Comparison of ENCODE assay signal across 30 mouse cellular contexts in the genomic region with DNA sequence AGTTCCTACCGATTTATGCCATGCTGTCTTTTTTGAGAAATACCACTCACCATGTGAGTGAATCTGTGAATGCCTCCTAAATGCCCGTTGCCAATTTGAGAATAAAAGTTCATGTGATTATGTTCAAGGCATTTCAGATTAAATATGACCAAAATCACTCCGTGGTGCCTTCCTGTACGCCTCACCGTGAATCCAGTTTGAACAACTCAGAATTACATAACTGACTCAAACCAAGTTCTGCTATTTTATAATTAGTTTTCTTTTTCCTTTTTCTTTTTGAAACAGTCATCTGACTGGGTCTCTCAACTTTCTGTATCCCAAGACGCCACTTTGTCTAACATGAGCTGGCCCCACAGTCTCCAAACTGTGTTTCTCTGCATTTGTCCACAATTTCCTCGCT. TPM values are rescaled to one million over a fixed set of nuclear protein-coding genes. Genes with fewer than 3 reads are reported as not detected.
DNase-seq lines count a peak whose midpoint lies in the region; ATAC-seq and TF ChIP-seq lines count a peak whose summit lies in the region.
"Had no signal": no experiment of that assay in that cellular context is flagged by ENCODE, and none has a peak within 500 bp of the region (broad histone marks: within the 10 kb centered on the region; RNA-seq: fewer than 3 reads in every experiment).

No protein-coding gene starts in this region.

- H3K4me3 ChIP-seq in bone marrow macrophage, adult 2 months (ENCODE audit: insufficient read depth, low read length), result no peak overlapping the region
- no peak overlapping the region for H3K4me3 ChIP-seq in brown adipose tissue, adult 24 weeks (ENCODE audit: insufficient read depth, low read depth, low read length)
- H3K4me3 ChIP-seq in kidney, embryonic 14.5 days (ENCODE audit: low read length), result no peak overlapping the region
- H3K4me3 ChIP-seq: embryonic facial prominence, embryonic 10.5 days; embryonic facial prominence, embryonic 13.5 days; erythroblast, embryonic 14.5 days; forebrain, embryonic 13.5 days had no signal

- H3K27me3 ChIP-seq in kidney, embryonic 14.5 days (ENCODE audit: control insufficient read depth, insufficient read depth, low read length), result no peaks in the 10 kb centered on the region
- H3K27me3 ChIP-seq: embryonic facial prominence, embryonic 13.5 days; forebrain, embryonic 13.5 days had no signal

- peak overlapping the region; percentile 88 for H3K27ac ChIP-seq in bone marrow macrophage, adult 2 months (ENCODE audit: insufficient read depth, low read depth, low read length)
- peak overlapping the region; percentile 11; the same call in 1 of the 2 replicates for H3K27ac ChIP-seq in brown adipose tissue, adult 24 weeks (replicated peaks; ENCODE audit: low read depth, low read length)
- no peak overlapping the region for H3K27ac ChIP-seq in kidney, embryonic 14.5 days (ENCODE audit: low read depth, low read length)
- H3K27ac ChIP-seq: embryonic facial prominence, embryonic 10.5 days; embryonic facial prominence, embryonic 13.5 days; forebrain, embryonic 13.5 days; hindbrain, embryonic 14.5 days; hindbrain, postnatal 0 days had no signal

- no peak overlapping the region for H3K4me2 ChIP-seq in kidney, embryonic 14.5 days (replicated peaks; ENCODE audit: low read depth, low read length)
- H3K4me2 ChIP-seq: embryonic facial prominence, embryonic 13.5 days; forebrain, embryonic 13.5 days; heart, embryonic 11.5 days; hindbrain, embryonic 14.5 days had no signal

- no peaks in the 10 kb centered on the region for H3K9me3 ChIP-seq in kidney, embryonic 14.5 days (ENCODE audit: control insufficient read depth, low read length)
- H3K9me3 ChIP-seq: embryonic facial prominence, embryonic 10.5 days; embryonic facial prominence, embryonic 13.5 days; forebrain, embryonic 13.5 days had no signal

- no peak overlapping the region for H3K9ac ChIP-seq in kidney, embryonic 14.5 days (ENCODE audit: low read depth, low read length)
- H3K9ac ChIP-seq: embryonic facial prominence, embryonic 13.5 days; forebrain, embryonic 13.5 days; hindbrain, embryonic 14.5 days had no signal

- peak; percentile 45 to 51; a peak in 1 of 4 replicates for ATAC-seq in hematopoietic stem cell, adult 5-6 weeks (replicated peaks in 1 of 2; ENCODE audit: insufficient read depth in 1 of 2, low FRiP score in 2 of 2, low TSS enrichment in 1 of 2, low read depth in 1 of 2, poor library complexity in 2 of 2, severe bottlenecking in 2 of 2)
- ATAC-seq in megakaryocyte progenitor cell, adult 5-6 weeks (replicated peaks; ENCODE audit: poor library complexity), result peak; percentile 56
- no peak for ATAC-seq in kidney, embryonic 14.5 days (ENCODE audit: low FRiP score, low TSS enrichment)
- ATAC-seq: CD4-positive, CD25-positive, alpha-beta regulatory T cell, adult 4 months; forebrain, embryonic 13.5 days; forebrain, embryonic 16.5 days; hindbrain, postnatal 0 days; inflammation-experienced regulatory T-cells, adult 6 months had no signal

- TF ChIP-seq POLR2A in bone marrow macrophage, adult 2 months (IDR thresholded peaks at IDR 0.05; ENCODE audit: borderline replicate concordance, low read depth, low read length), result no peak

- intact Hi-C loops in heart, postnatal 25 days (cut with DNase I), result no loop called here

- H3K36me3 ChIP-seq in kidney, embryonic 14.5 days (ENCODE audit: control insufficient read depth, insufficient read depth, low read length), result no peaks in the 10 kb centered on the region
- H3K36me3 ChIP-seq: embryonic facial prominence, embryonic 10.5 days; embryonic facial prominence, embryonic 13.5 days had no signal

- peaks cover 20% of the 10 kb centered on the region for H3K4me1 ChIP-seq in bone marrow macrophage, adult 2 months (ENCODE audit: control insufficient read depth, insufficient read depth, low read length)
- H3K4me1 ChIP-seq in brown adipose tissue, adult 24 weeks (ENCODE audit: control insufficient read depth, insufficient read depth, insufficient read length, low read length), result no peaks in the 10 kb centered on the region
- H3K4me1 ChIP-seq in kidney, embryonic 14.5 days (ENCODE audit: control insufficient read depth, insufficient read depth, low read length), result no peaks in the 10 kb centered on the region
- H3K4me1 ChIP-seq: embryonic facial prominence, embryonic 10.5 days; embryonic facial prominence, embryonic 13.5 days; forebrain, embryonic 13.5 days had no signal

- no peak for TF ChIP-seq CTCF in bone marrow macrophage, adult 2 months (IDR thresholded peaks at IDR 0.05; ENCODE audit: low read depth, low read length)

- WGBS in kidney, embryonic 14.5 days, result 86% methylated on average over 7 of the region's 7 CpGs

- no peak for DNase-seq in adrenal gland, postnatal 14 days
- no peak for DNase-seq in heart, postnatal 25 days (ENCODE audit: low spot score)
- DNase-seq: adrenal gland, adult 2 months; adrenal gland, postnatal 25 days; cerebellum, adult 11 months; cerebellum, adult 2 months; cerebellum, adult 9-11 months; cerebellum, postnatal 25 days; embryo, embryonic 11 days; gastrocnemius, postnatal 10 days; gastrocnemius, postnatal 36 days; heart, adult 11 months; heart, postnatal 36 days had no signal

RNA-seq across cellular contexts. Expression of gene Adgb, which starts 43.1 kb away (rescaled TPM):
- 0.76 and 1.1 TPM in 2 replicates for polyA plus RNA-seq in bone marrow macrophage, adult 2 months (2012; ENCODE audit: insufficient read depth, insufficient read length, missing spikeins)
- not detected in 2 replicates for polyA plus RNA-seq in brown adipose tissue, adult 24 weeks (2012; ENCODE audit: insufficient read depth, insufficient read length, missing spikeins)
- total RNA-seq in hematopoietic stem cell, adult 5-6 weeks (2017), result not detected in 2 replicates
- 0.72 and 1.3 TPM in 2 replicates for total RNA-seq in megakaryocyte progenitor cell, adult 5-6 weeks (2015)
- total RNA-seq in megakaryocyte progenitor cell, adult 5-6 weeks (2017), result 0.21 and 0.51 TPM in 2 replicates
- 0.45 and 0.48 TPM in 2 replicates for total RNA-seq in adrenal gland, postnatal 14 days (2021)
- 0.07 and 0.08 TPM in 2 replicates for polyA plus RNA-seq in kidney, embryonic 14.5 days (2014; fragmentation: Nextera tagmentation; extraction: Ambion mirVana)
- under 1 TPM in 1 of 2 experiments, not detected in 1; 0.08 TPM for total RNA-seq in heart, postnatal 25 days (2021)
- total RNA-seq: MEL had no signal
- polyA plus RNA-seq: C2C12; erythroblast, embryonic 14.5 days; inflammation-experienced regulatory T-cells, adult 6 months had no signal
